In genomic region chr5:66243467-66243866, GRCm38 (mm10) we compare ENCODE assay signal across 13 mouse cellular contexts. TPM values are rescaled to one million over a fixed set of nuclear protein-coding genes. Genes with fewer than 3 reads are reported as not detected.
"Had no signal": no experiment of that assay in that cellular context is flagged by ENCODE, and none has a peak within 500 bp of the region (broad histone marks: within the 10 kb centered on the region; RNA-seq: fewer than 3 reads in every experiment).

No protein-coding gene starts in this region.

- H3K4me1 ChIP-seq: limb, embryonic 10.5 days; liver, embryonic 12.5 days; lung, embryonic 15.5 days had no signal

- H3K4me2 ChIP-seq: liver, embryonic 12.5 days; lung, embryonic 15.5 days; neural tube, embryonic 13.5 days had no signal

- H3K27ac ChIP-seq: left cerebral cortex, adult 2 months; limb, embryonic 10.5 days; liver, embryonic 12.5 days; lung, embryonic 15.5 days; macrophage had no signal

- ATAC-seq: liver, embryonic 12.5 days had no signal

- H3K9ac ChIP-seq: liver, embryonic 12.5 days; lung, embryonic 15.5 days; neural tube, embryonic 13.5 days had no signal

- H3K27me3 ChIP-seq: liver, embryonic 12.5 days; lung, embryonic 15.5 days; neural tube, embryonic 13.5 days had no signal

- DNase-seq: kidney, adult 18-20 months; kidney, postnatal 25 days; lung, postnatal 14 days; right cerebral cortex, postnatal 14 days; thymus, postnatal 36 days had no signal

- H3K36me3 ChIP-seq: limb, embryonic 10.5 days; liver, embryonic 12.5 days; lung, embryonic 15.5 days; neural tube, embryonic 13.5 days had no signal

- H3K9me3 ChIP-seq: limb, embryonic 10.5 days; liver, embryonic 12.5 days; lung, embryonic 15.5 days; neural tube, embryonic 13.5 days had no signal

- H3K4me3 ChIP-seq: left cerebral cortex, adult 2 months; limb, embryonic 10.5 days; liver, embryonic 12.5 days; lung, embryonic 15.5 days; neural tube, embryonic 13.5 days had no signal

RNA-seq across cellular contexts. Expression of gene Nsun7, which starts 16.2 kb away (rescaled TPM):
- total RNA-seq: megakaryocyte-erythroid progenitor cell, adult 5-6 weeks had no signal
- polyA plus RNA-seq: macrophage; small intestine, adult 2 months had no signal
